Mouse (Mus musculus): ENCODE data around the gene C1qtnf6. TPM values are rescaled to one million over a fixed set of nuclear protein-coding genes. Genes with fewer than 3 reads are reported as not detected.
A peak's percentile ranks its signal among the peaks of the same experiment; 100 is the strongest.

The C1qtnf6 gene
- total RNA-seq, 2 experiments from 2014 or later, result 3.5 to 4.4 TPM

DNA sequence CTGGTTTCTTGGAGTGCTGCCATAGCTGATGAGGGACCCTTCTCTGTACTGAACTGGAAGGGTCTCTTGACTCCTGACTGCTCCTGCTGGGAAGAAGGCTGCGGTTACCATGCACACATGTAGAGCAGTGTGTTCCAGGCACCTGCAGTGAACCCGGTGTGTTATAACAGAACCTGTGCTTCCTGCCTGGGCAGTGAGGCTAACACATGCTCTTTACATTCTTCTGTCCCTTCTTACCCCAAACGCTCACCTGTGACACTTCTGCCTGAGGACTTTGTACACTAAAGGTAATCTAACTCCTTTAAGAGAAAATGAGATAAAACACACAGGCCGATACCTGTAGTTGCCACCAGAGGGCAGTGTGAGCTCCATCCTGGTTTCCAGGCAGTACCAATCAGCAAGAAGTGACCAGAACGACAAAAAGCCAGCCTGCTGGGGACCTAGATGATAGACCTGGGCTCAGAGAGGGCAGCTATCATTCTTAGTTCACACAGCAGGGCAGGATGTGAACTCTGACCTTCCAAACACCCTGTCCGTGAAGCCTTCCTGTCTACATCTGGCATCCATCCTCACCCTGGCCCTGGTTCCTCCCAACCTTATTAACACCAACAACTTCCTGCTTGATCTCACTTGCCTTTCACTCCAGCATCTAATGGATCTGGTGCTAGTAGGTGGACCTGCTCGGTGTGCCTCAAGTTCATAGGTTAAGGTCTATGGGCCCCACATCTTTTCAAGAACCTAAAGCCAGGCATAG is 16.6 kb downstream of the C1qtnf6 start:
- peak; percentile 71 to 78 for DNase-seq

DNA sequence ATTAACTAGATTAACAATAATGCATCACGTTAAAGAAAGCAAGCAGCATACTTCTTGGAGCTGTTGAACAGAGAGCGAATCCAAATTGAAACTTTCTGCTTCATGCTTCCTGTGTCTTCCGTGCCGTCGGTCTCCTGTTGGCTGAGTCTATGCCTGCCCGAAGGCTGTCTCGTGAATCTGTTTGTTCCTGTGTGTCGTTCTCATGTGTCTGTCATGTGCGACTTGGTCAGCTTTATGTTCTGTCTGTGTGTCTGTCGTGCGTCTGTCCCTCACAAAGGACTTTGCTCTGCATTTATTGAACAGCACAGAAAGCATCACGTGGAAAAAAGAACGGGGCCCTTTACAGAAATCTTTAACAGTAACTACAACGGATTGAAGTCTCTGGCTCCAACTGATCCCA is 18.2 kb downstream of the C1qtnf6 start:
- no peak for DNase-seq

DNA sequence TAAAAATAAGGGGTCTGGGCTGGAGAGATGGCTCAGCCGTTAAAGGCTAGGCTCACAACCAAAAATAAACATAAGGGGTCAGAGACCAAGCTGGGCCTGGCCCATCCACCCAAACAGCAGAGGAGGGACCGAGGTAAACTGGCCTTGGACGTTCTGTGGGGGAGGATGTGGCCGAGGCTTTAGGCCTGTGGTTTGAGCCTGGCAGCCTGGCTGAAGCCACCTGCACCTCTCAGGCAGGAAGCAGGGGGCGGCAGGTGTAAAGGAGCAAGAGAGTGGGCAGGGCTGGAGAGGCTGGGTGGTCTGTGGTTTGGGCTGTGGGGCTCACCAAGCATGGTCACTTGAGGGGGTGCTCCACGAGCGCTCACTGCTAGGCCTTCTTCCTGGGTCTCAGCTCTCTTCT is 19.3 kb downstream of the C1qtnf6 start:
- no peak for DNase-seq

DNA sequence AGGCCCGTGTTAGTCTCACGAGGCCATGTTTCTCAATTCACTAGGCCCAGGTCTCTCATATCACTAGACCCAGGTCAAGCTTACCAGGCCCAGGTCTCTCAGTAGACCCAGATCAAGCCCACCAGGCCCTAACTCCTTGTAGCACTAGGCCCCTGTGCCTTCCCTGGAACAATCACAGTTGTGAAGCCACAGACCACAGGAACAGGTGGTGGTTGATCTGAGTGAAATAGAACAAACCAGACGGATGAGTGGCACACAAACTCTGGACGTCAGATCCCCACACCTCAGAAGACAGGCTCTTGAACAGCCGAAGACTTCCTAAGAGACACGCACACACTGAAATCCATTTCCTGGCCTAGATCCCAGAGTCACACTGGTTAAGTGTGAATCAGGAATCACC is 20.5 kb downstream of the C1qtnf6 start:
- DNase-seq, result no peak

DNA sequence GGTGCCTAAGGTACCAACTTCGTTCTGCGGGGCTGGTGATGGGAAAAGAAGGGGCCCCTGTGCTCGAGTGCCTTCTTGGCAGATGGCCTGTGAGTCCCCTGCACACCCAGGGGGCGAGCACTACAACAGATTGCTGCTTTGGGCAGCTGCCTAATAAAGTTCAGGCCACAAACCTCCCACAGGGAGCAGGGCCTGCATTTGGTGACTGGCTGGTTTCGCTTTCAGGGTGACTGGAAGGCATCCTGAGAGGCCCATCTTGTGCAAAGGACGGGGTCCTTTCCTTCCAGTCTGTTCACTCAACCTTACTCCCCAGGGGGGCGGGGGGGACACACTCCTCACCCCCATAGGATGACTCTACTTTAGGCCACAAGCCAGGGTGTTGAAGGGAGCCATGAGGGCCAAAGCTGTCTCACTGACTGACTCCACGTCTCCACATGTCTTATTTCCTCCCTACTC is 21.1 kb downstream of the C1qtnf6 start:
- no peak for DNase-seq

DNA sequence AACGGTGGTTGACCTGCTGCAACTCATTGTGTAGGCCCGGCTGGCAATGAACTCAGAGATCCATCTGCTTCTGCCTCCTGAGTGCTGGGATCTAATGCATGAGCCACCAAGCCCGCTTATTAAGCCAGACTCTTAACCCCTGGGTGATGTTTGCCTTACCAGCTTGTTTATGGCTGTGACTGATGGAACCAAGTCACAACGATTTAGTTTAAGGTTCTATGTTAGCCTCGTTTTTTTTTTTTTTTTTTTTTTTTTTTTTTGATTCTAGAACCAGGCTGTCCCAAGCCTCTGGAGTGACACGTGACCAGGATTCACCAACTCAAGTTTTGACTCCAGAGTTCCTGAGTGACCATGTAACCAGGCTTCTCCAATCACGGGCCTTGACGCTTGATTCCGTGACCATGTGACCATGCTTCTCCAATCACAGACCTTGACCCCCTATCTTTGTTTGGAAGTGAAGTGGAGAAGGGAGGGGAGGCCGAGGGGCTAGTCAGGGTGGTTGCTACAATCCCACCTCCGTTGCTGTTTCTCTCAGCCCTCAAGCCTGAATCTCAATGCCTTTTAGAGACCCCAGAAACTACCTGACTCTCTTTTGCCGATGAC is 21.8 kb downstream of the C1qtnf6 start:
- DNase-seq, result no peak

DNA sequence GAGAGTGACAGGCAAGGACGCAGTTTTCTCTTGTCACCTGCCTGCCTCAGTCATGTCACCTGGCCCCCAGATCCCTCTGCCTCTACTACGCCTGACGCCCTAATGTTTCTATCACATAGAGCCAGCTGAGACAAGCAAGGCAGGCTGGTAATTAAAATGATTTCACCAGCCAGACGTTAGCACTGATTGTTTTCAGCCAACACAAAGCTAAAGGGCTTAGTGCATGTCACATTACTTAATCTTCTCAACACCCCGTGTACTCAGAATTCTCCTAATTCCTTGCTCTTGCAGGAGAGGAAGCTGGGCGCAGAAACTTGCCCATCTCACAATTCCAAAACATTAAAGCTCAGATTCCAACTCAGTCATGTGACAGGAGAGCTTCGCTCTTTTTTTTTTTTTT is 22.8 kb downstream of the C1qtnf6 start:
- DNase-seq, result no peak

DNA sequence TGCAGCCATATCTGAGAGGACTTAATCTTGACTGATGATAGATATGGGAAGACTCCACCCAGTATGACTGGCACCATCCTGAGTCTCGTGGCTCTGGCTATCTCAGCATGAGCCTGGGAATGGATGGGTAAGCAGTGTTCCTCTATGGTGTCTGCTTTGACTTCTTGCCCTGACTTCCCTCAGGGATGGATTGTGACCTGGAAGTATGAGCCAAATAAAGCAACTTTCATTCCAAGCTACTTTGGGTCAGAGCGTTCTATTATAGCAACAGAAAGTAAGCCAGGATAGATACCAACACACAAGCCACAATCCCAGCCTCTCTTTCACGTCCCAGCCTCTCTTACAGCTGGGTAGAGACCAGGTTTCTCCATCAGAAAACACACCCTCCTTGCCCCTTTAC is 25.7 kb downstream of the C1qtnf6 start:
- no peak for DNase-seq

DNA sequence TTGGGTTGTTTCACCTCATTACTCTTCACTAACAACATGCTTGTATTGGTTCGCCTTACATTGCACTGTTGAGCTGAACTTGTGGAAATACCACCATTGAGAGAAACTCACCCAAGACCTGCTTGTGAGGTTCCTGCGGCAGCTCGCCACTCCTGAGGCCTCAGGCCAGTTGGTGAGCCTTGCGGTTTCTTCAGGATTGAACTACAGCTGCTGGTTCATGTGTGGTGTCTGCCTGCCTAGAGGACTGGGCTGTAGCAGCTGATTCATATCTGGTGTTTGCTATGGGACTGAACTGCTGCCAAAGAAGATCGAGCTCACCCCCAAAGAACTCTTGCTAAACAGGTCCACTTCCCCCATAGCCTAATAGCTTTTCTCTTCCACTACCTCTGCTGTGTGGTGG is 26.4 kb downstream of the C1qtnf6 start:
- no peak for DNase-seq

DNA sequence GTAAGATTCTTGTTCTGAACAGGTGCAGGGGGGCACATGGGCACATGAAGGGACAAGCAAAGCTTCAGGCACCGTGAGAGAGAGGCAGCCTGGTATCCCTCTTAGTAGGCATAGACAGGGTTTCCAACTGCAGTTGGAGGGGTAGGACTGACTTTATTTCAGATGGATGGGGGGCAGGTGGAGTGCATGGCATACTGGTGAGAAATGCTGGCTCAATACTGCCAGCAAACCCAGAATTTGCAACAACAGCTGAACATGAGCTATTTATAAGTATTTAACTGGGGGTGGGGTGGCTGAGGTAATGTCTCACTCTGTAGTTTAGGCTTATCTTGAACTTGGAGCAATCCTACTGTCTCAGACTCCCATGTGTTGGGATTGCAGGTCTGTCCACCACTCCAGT is 27.2 kb downstream of the C1qtnf6 start:
- DNase-seq, result no peak

DNA sequence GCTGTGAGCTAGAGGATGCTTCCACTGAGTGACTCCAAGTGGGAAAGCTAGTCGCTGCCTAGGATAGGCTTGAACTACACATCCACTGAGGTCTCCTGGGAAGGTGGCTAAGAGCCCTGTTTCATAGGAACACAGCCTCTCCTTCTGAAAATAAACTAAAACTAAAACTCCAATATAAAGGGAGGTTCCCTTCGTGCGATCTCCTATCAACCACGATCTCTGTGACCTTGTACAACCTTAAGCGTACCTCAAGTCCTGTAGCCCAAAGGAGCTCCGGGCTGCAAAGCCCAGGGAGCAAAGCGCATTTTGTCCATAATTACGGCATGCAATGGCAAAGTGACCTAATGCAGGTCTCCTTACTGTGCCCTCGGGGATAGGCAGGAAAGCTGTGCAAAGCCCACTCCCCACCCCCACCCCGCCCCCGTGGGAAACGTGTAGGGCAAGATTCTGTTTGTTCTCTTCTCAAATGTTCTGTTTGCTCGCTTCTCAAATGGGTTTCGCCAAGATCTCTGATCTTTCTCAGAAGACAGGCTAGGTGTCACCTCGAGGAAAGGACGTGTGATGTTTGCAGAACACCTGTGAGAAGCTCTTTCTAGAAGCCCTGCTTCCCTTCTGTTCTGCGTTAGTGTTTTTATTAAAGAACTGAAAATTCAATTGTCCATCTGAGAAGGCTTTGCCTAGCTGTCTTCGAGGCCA is 28.6 kb downstream of the C1qtnf6 start:
- no peak for DNase-seq

DNA sequence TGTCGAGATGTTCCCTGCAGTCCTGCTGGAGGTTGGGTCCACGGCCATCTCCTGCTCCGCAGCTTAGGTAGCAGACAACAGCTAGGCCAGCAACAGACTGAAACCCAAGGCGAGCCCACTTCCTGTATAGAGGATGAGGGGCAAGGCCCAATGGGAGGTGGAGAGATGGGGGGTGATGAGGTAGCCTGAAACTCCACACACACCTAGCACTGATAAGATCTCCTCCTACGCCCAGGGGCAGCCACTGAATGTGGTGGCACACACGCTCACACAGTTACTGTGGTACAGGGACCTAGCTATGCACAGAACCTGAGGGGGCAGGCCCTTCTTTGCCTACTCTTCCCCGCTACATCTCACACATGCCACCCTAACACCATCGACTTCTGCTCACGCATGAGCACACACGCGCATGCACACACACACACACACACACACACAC is 36.2 kb downstream of the C1qtnf6 start, which contains the start of gene Il2rb:
Gene Il2rb, minus strand, starts transcription at position 304 of the 439 bp plus-strand sequence.
- no peak for DNase-seq

DNA sequence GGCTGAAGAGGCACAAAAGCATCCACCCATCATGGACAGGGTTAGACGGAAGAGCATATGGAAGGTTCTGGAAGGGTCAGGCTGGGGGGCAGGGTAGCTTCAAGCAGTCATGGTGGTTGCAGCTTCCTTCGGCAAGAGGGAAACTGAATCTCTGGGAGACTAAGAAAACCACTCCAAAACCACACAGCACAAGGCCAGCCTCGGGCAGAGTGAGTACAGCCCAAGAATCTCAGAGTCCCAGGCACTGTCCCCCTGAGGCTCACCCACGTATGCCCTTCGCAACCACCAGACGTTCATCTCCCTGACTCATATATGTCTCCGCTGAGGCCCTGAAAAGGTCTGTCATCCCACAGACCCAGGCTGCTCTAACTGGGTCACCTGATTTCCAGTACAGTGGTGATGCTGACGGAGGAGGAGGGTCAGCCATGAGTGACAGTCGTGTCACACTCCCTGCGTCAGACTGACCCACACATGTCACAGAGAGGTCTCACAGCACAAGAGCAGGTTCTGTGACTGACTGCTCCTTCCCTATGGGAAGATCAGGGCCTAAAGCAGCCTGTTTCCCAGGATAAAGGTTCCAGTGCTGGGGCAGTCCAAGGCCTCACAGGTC is 37.7 kb downstream of the C1qtnf6 start:
- DNase-seq, result no peak

DNA sequence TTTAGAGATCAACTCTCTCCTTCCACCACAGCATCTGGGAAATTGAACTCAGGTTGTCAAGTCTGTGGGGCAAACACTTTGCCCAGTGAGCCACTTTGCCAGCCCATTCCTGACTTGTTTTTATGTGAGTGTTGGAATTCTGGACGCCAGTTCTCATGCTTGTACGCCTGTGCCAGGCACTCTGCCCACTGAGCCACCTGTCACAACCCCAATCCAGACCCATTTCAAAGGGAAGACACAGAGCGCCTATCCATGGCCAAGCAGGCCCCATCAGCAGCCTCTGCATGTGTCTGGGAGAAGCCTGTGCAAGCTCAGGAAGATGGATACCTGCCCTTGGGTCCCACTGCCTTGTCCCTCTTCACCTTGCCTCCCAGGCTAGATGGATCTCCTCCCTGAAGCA is 39.9 kb downstream of the C1qtnf6 start:
- DNase-seq, result no peak

DNA sequence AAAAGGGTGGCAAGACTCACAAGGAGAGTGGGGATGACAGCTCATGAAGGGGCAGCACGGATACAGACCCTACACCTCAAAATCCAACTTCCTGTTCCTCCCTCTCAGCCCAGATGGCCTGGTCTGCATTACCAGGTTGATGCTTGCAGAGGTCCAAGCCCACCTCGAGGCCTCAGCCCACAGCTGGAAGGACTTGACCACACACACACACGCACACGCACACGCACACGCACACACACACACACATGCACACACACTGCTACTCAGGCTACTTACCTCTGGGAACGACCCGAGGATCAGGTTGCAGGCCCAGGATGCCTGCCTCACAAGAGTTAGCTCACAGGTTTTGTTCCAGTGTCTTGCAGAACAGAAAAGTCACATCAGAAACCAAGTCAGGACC is 41.3 kb downstream of the C1qtnf6 start:
- no peak for DNase-seq

DNA sequence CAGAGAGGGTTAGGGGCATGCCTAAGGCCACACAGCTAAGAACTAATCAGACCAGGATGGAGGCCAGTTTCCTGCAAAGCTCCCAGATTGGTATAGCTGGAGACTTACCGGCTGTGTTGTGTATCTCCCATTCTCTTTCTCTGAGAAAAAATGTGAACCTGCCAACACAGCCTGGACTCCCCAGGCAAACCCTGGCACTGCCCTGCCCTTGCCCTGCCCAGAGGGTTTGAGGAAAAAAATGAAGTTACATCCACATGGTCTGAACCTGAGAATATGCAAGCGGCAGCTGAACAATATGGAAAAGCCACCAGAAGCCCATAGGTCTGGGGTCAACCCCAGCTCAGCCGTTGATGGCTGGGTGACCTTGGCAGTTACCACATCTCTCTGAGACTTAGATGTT is 42.0 kb downstream of the C1qtnf6 start:
- no peak for DNase-seq

DNA sequence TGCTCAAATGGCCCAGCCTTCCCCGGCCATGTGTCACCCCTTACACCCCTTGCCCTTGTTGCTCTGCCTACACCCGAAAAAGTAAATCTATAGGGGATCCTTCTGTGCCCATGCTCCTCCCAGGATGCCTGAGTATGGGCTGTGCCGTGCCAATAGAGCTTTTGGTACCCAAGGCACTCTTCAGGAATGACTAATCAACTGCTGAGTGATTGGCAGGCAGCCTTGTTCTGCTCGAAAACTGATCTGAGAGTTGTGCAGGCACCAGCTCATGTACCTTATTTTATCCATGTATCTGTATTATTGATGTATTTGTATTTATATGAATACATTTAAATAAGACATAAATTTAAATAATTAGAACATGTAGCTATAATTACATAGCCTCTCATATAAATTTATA is 44.1 kb downstream of the C1qtnf6 start:
- no peak for DNase-seq

DNA sequence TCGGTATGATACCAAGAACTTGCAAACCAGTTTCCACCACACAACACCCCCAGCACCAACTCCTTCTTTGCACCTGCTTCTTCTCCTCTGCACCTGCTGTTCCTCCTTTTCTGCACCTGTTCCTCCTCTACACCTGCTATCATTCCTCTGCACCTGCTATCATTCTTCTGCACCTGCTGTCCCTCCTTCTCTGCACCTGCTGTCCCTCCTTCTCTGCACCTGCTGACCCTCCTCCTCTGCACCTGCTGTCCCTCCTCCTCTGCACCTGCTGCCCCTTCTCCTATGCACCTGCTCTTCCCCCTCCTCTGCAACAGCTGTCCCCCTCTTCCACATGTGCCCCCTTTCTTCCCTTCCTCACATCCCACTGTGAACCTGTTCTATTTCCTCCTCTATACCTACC is 44.7 kb downstream of the C1qtnf6 start:
- DNase-seq, result no peak

DNA sequence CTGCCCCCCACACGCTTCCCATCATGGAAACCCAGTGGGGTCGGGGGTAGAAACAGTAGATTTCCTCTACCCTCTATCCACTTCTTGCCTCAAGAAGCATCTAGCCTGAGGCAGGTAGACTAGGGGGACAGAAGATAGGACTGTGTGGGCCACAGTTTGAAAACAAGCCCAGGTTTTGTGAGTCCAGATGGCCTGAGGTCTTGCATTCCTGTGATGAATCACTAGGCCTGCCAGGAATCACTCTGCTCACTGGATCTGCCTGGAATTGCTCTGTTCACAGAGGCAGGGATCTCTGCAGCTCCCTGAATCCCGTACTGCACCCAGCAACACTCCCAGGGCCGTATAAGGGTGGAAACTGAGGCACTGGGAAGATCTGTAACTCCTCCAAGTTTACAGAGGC is 47.9 kb downstream of the C1qtnf6 start:
- peak in 1 of 2 experiments; percentile 4 for DNase-seq

DNA sequence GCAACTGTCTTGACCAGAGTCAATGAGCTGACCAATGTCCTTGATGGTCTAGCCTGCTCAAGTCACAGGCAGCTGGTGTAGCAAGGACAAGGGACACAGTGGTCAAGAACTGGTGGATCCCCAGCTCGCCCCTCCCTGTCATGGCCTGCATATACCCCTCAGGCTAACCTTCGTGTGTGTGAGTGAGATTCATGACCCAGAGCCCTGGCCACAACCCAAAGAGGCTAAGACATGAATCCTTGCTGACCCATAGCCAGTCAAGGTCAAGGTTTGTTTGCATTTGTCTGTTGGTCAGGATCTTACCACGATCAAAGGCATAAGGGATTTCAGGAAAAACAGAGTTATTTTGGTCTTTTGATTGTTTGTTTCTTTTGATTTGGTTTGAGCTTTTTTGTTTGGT is 48.7 kb downstream of the C1qtnf6 start:
- no peak for DNase-seq

DNA sequence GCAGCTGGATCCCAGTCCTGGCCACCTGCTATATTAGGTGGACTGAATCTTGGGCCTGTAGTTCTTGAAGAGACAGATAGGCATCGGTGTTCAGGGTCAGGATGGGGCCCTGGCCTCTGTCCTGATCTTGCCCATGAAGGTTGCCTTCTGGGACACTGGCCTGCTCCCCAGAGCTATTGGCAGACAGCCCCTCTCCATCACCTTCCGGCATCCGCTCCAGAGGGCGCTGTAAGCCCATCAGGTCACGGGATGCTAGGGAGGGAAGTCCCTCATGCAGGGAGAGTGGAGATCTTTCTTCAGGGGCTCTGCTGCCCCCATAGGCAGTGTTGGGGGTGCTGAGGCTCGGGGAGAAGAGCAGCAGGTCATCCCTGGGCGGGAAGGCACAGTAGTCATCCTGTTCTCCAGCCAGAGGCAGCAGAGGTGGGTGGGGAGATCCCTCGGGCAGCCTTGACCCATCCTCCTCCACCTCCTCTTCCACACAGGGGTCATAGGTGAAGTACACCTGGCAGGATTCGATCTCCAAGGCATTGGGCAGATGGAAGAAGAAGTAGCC is 49.7 kb downstream of the C1qtnf6 start:
- DNase-seq, result no peak

DNA sequence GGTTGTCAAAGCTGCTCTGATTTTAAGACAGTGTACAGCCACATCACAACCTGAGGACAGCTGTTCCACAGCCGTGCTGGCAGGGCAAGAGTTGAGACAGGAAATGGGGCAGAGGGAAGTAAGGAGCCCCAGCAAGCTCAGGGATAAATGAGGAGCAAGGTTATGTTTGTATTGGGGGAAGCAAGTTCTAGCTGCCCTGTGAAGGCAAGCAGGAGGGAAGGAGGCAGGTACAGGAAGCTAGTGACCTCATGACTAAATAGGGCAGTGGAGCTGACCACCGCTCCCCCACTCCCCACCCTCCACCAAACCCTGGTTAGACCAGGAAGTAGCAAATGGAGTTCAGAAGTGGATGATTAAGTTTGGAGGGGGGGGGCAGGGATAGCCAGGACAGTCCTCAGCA is 50.2 kb downstream of the C1qtnf6 start:
- no peak for DNase-seq

DNA sequence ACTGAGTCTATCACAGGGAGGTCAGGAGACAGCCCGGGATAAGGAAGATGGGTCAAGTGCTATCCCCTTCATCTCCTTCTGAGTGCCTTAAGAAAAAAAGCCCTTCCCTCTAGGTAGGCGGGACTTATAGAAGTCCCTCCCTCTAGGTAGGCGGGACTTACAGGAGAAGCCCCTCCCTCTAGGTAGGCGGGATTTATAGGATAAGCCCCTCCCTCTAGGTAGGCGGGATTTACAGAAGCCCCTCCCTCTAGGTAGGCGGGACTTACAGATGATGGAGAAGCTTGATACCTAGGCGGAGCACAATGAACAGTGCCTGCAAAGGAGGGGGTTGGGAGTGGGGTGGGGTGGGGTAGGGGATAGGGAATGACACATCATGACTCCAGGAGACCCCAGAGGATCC is 51.1 kb downstream of the C1qtnf6 start:
- DNase-seq, result no peak

All from layer of hippocampus, postnatal 36 days (tissue).